Mouse (Mus musculus) gastrocnemius, postnatal 10 days (tissue): ENCODE results near the gene Ube2k. TPM values are rescaled to one million over a fixed set of nuclear protein-coding genes. Genes with fewer than 3 reads are reported as not detected.

Experiments used
- DNase-seq: peaks from one replicate; pipeline ENCODE4 v3.0.0; 2021; ENCODE audit warnings: mixed read lengths
- total RNA-seq, 2 experiments: library from RNA; stranded (reverse); gene quantifications; 2 replicates each; pipeline ENCODE4 v1.2.3; 2021

The Ube2k gene
- total RNA-seq, 2 experiments from 2014 or later = 76.8 to 81.2 TPM

GRCm38 (mm10) chr5:65638896-65639295 is 101.9 kb downstream of the Ube2k start:
- no peak for DNase-seq

Other genes starting within 250 kb of the Ube2k start
- gene Rfc1, start 201.6 kb upstream of the Ube2k start, total RNA-seq = 10 to 100 TPM; 21.5 to 26.1 TPM
- gene Klb, start 188.9 kb upstream of the Ube2k start, total RNA-seq = under 1 TPM; 0.45 to 0.79 TPM
- 100 to 1,000 TPM; 830 to 872 TPM for gene Rpl9, start 145.8 kb upstream of the Ube2k start, total RNA-seq
- gene Lias, start 145.7 kb upstream of the Ube2k start, total RNA-seq = 10 to 100 TPM; 47.6 to 52.4 TPM
- 10 to 100 TPM; 20.7 to 24.6 TPM for gene Ugdh, start 101.3 kb upstream of the Ube2k start, total RNA-seq
- 1 to 10 TPM; 1.3 to 3.7 TPM for gene Gm43552, start 44.4 kb upstream of the Ube2k start, total RNA-seq
- gene Smim14, start within 50 bp of the Ube2k start, total RNA-seq = 10 to 100 TPM; 45.5 to 49.0 TPM
- gene Pds5a, start 161.0 kb downstream of the Ube2k start, total RNA-seq = 10 to 100 TPM; 47.5 to 59.1 TPM
- 10 to 100 TPM; 23.4 to 30.2 TPM for gene N4bp2, start 226.3 kb downstream of the Ube2k start, total RNA-seq